Mouse (Mus musculus) E14TG2a.4 (cell line): ENCODE measurements around the gene Pycr1.

ENCODE experiments used
- CTCF ChIP-seq: conservative IDR thresholded peaks from 2 replicates; pipeline ENCODE4 v1.5.1; 2014; ENCODE audit warnings: low read length
- NANOG ChIP-seq: IDR thresholded peaks from 2 replicates; pipeline ENCODE4 v1.6.1; 2014; ENCODE audit warnings: borderline replicate concordance, low read length, mixed read lengths

DNA sequence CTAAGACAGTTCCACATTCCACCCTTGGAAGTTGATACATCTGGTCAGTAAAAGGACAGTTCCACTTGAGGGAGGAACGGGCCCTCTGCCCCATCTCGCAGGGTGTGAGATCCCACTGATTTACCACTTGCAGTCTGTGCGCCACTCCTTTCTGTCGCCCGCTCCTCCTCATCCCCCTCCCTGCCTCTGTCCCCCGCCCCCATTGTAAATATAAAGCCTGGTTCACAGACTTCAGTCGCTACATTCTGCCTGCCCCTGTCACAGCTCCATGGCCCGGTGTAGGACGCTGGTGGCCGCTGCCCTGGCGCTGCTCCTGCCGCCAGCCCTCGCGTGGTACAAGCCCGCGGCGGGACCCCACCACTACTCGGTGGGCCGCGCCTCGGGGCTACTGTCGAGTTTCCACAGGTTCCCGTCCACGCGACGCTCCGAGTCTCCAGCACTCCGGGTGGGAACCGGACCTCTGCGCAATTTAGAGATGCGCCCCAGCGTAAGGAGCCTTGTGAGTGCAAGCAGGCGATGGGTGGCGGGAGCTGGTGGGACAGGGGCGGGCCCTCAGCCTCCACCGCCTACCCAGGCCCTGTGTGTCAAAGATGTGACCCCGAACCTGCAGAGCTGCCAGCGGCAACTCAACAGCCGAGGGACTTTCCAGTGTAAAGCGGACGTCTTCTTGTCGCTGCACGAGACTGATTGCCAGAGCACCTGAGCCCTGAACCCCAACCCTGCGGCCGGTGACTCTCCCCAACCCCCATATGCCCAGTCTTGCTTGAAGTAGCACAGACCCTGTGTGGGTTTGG, 35.1 kb downstream of the Pycr1 start, which contains the start of gene Npb:
- TF ChIP-seq CTCF, result no peak
- no peak for TF ChIP-seq NANOG
